Mouse (Mus musculus): ENCODE data around the gene Klf12.

Gene Klf12

DNA sequence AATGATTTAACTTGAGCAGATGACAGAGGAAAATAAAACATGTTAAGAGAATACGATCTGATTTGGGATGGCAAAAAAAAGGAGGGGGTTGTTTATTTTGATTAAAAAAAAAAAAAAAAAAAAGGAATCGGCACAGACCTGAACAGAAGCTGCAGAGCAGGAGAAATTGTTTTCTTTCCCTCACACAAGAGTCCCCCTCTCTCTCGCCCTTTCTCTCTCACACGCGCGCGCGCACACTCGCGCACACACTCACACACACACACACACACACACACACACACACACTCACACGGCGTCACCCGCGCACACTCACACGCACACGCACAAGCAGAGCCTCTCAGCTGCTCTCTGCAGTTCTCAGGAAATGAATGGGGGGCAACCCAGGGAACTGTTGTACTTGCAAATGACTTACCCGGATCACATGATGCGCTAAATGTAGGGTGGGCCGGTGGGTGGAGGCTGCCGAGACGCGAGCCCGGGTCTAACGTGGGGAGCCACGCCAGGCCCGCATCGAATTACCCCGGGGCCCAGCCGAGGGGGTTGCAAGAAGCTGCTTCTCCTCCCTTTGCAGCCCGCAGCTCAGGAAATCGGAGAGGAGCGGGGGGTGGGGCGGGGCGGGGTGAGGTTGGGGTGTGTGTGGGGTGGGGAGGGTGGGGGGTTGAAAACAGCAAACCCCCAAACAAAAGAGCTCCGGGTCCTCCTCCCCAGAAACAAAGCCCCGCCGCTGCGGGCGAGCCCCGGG is at the start of gene Klf12:
TSS of gene Klf12 (minus strand) at position 561 of the 742 bp plus-strand sequence.
- DNase-seq = peak; percentile 85 to 91

DNA sequence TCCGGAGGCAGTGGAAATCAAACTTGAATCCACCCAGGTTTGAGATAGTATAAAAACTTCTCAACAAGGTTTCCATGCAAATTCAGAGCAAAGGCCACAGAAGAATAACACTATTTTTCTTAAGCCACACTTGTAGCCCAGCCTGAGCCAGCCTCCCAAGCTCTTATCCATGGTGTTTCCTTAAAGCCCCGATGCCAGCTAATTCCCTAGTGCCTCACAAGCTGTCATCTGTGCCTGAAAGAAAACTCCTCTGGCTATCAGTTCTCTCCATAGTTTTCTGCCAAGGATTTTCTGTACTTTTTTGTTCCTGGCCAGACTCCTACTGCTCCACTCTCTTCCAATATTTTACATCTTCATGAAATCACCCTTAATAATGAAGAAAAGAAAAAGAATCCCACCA is 48.9 kb upstream of the Klf12 start:
- no peak for DNase-seq

DNA sequence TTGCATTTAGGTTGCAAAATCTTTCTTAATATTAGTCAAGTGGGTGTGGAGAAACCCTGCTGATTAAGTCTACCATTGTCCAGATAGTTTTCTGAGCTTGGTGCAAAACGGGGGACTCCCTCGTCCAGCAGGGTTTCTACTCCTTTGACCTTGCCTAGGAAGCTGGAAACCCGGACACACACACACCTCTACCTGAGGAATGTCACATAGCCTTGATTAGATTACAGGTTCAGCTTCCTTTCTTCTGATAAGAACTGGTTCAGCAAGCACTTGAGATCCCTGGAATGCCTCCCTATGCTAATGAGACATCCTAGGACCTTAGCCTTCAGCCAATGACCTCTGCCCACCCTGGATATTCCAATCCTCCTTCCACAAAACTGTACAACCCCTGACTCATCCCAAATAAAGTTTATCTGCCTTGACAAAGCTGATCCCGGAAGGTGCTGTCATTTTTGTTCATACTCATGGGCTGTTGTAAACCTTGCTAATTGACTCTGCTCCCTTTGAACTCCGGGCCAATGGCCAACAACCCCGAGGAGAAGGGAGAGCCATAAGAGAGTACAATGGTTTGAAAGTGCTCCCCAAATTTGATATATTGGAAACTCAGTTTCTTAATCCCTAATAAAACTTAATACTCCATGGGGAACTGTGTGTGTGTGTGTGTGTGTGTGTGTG is 44.3 kb upstream of the Klf12 start:
- DNase-seq = no peak

DNA sequence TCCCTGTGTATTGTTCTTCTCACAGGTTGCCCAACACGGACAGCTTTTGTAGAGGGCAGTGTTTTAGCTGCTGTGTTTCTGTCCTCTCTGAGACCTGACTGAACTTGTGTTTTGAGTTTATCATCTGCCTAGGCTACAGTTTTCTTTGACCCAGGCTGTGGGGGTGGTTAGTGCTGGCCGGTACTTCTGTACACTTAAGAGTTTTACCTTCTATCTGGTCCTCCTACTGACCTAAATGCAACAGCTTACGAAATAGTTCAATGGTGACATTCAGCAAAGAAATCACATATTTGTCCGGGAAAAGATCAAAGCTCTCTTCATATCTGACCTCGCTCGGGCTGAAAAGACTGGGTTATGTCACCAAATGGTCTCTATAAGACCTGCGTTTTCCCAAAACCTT is 39.8 kb upstream of the Klf12 start:
- DNase-seq = no peak

DNA sequence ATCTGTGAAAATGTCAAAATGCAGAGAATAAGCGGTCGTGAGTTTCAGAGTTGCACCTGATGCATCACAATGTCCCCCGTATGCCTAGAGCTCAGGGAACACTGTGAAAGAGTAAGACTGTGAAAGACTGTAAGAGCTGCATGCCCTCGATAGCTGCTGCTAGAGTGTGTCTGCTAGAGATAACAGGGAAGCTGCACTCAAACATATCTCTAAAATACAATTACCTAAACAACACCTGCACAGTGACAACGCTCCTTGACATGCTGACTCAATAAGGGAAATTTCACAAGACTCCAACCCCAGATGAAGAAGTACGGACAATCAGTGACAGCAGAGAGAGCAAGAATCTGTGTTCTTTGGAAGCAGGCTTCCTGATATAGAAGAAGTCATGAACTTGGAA is 37.5 kb upstream of the Klf12 start:
- no peak for DNase-seq

DNA sequence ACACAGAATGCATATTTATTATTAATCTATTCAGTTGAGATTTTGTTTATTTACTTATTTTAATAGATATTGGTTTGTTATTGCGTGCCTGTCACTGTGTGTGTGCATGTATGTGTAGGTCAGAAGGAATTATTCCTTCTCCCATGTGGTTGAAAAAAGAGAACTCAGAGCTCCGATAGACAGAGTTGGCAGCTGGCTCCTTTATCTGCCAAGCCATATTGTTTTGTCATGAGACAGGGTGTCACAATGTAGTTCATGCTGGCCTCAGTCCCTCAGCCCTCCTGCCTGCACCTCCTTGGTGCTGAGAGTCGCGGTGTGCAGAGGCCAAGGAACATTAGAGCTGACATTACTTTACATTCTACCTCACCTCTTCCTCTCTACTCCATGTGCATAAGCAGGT is 32.3 kb upstream of the Klf12 start:
- DNase-seq = no peak

DNA sequence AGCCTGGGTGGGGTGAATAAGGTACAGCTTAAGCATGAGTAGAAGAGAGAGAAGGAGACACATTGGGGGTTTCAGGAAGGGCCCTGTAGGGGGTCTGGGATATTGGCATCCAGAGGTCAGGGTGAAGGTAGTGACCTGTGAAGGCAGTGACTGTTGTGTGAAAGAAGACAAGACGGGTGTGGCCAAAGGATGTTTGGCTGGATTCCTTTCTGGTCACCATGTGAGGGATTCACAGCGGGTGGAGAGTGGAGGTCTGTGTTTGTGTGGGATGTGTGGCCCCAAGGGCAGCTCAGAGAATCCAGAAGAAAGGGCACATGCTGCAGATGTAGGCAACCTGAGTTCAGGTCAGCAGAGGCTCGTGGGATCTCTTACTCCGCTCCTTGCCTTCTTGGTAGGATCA is 29.6 kb upstream of the Klf12 start:
- DNase-seq = no peak

DNA sequence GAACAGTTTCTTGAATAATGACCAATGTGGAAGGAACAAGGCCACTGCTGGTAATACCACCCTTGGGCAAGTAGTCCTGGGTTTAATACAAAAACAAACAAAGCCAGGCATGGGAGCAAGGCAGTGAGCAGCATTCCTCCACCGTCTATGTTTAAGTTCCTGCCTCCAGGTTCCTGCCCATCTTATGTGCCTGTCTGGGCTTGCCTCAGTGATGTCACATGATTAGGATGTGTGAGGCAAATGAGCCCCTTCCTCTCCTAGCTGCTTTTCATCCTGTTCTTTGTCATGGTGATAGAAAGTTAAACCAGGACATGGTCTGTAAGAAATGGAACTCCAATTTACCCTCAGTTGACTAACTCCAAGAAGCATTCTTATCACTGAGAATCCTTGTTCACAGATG is 16.4 kb upstream of the Klf12 start:
- DNase-seq = no peak

DNA sequence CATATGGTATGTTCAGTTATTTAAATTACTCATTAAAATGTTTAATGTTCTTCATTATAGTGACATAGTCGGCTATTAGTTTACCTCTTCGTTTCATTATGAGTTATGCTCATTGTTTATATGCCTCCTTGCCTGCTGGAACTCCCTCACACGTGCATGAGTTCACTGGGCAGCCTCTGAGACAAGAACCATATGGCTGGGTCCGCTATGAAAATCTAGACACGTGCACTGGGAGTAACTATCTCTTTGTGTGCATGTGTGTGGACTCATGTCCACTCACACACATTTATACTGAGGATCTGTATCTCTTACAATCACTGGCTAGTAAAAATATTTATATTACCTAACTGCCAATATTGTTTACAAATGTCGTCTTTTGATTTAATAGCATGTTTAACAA is 14.4 kb upstream of the Klf12 start:
- peak; percentile 9 to 14 for DNase-seq

DNA sequence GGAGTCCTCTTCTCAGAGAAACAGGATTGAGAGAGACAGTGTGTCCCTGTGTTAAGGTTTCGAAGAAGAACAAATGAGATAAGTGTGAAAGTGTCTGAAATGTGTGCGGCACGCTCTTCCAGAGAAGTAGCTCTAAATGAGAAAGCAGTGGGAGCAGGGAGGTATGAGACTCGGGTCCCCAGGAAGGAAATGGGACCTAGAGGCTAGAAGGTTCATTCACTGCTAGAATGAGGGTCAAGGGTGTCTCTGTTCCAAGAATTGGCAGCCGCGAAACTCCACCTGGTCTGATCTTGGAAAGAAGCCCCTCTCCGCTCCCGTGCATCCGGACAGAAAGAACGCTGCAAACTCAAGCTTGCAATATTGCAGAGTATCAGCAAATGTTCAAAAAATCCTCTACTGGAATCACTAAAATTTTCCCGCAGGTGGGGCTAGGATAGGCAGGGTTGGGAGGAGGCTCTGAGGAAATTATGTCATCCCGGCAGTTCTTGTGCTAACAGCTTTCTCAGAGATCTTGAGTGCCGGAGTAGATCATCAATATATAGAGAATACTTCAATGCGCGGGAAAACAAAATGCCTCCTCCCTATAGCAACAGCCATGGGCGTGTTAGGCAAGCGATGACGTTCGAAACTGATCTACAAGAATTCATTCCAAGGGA is 2.2 kb upstream of the Klf12 start:
- peak in 1 of 2 experiments; percentile 8 for DNase-seq

DNA sequence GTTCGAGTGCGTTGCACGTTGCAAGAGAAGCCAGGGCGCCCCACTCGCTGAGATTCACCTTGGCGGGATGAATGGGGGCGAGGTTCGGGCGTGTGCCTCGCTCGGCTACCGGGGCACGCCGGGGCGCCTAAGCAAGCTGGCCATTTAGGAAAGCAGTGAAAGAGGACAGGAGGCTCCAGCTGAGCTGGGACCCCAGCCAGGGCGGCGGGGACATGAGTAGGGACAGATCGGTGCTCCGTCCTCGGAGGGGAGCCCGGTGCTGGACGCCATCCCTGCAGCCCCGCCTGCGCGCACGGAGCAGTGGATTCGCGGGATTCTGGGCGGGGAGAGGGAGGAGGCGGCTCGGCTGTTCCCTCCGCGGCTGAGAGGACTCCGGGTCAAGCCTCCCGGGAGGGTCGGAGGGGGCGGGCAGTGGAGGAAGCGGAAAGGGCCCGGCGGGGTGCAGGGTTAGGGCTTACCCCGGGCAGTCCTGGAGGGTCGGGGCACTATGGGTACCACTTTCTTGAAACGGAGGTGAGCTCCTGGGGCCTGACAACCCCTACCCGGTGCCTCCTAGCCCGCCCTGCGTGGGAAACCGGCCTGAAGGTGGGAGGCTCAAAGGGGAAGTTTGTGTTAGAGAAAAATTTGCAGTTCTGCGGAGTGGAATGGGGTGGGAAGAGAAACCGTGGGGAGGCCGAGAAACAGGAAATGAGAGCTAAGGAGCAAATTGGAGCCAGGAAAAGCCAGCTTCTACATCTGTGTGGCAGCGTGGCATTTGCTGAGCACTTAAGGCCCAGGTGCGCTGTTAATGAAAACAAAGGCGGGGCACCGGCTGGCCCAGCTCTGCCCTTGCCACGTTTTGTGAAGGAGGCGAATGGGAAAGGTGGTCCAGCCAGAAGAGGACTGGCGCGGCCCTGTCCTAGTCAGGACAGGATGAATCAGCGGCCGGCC is 1.4 kb upstream of the Klf12 start:
- DNase-seq = peak; percentile 80 to 88

DNA sequence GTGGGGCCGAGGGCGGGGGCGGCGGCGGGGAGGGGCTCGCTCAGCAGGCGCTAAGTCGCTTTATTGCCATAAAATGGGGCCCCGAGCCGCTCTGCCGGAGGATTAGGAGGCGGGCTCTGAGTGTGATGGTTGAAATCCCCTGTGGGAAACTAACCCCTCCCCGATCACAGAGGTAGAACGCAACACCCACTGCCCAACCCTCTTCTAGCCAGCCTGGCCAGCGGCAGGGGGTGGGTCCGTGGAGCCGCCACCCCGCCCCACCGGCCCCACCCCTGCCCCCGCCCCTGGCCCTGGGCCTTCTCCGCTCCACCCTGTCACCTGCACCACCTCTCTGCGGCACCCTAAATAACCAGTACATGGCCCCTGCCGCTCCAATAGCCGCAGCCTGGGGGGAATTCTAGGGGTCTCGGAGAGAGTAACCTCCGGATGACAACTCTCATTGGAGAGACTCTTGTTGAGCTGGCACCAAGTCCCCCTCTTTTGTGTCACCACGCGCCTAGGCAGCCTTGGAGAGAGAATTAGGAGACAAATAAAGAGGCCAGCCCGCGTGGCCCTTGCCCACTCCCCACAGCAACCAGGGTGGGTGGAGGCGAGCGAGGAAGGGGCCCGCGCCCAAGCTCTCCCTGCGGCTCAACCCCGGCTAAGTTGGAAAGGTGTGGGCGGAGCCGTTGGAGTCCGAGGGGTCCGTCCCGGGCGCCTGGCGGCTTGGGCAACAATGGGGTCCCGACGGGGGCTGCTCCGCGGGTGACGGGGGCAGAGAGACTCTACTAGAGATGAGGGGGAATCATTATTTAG is 579 bp upstream of the Klf12 start:
- DNase-seq = peak; percentile 77 to 86

DNA sequence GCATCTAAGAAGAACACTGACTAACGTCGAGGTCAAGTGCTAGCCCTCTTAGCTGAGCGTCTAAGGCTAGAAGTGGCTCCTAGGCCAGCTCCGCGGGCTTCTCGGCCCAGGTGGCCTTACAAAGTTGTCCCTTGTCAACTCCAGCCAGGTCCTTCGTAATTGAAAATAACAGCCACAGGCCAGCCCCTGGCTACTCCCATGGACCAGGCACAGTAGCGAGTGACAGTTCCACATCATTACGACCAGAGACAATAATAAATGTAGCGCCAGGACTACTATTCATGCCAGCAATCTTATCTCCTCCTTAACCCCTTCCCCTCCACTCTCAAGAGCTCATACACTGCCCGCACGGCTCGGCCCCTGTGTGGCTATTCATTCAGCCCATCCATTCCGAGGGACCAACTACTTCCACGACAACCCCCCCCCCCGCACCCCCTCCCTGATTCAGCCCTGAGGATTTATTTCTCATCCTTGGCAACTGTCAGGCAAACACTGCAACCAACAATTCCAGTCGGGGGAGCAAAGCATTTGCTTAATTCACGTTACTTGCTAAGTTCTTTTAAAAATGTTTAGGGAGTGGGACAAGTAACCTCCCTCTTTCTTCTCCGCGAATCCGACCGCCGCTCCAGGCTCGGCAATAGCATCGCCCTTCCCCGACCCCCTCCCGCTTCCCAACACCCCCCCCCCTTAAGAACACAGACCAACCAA is 914 bp downstream of the Klf12 start:
- peak; percentile 46 to 70 for DNase-seq

DNA sequence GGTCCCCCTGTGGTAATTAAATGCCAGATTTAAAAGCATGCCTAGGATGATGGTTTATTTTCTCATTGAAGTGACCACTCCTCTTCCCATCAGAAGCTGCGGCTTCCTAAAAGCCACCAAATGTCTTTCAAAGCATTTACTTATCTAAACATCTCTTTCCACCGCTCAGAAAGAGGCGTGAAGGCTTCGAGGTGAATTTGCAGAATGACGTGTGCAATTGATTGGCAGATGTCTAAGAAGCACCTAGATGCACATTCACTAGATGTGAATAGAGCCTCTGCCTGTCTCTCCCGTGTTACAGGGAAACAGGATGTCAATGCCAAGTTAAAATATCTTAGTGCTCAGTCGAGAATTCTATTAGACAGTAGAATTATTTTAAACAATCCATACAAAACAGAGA is 1.8 kb downstream of the Klf12 start:
- no peak for DNase-seq

DNA sequence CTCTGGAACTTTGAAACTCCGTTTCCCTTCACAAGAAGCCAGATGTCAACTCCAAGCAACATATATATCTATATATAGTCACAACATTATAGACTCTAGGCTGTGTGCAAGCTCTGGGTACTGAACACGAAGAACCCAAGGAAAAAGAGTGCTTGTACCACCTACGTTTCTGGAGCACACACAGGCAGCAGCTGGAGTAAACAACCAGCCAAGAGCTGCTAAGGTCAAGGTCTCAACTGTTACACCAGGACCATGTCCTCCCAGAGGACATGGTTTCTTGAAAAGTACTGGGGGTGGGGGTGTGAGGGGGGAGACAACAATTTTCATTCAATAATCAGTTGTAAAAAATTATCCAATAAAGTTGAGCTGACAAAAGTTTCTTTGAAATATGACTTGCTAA is 2.7 kb downstream of the Klf12 start:
- DNase-seq = peak in 1 of 2 experiments; percentile 8

DNA sequence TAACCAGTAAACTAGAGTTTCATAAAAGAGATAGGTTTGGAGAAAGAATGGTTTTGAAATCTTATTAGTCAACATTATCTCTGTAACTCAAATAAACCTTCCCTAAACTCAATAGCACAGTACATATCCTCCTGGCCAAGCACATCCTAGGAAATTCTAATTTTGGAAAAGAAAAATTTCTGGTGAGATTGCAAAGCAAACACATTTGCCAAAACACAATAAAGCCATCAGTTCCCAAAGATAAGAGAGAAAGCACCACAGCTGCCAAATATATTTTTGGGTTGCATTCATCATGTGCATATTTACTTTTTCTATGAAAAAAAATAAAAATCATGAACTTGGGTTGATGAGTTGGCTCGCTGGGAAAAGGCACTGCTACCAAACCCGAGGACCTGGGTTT is 10.3 kb downstream of the Klf12 start:
- DNase-seq = no peak

DNA sequence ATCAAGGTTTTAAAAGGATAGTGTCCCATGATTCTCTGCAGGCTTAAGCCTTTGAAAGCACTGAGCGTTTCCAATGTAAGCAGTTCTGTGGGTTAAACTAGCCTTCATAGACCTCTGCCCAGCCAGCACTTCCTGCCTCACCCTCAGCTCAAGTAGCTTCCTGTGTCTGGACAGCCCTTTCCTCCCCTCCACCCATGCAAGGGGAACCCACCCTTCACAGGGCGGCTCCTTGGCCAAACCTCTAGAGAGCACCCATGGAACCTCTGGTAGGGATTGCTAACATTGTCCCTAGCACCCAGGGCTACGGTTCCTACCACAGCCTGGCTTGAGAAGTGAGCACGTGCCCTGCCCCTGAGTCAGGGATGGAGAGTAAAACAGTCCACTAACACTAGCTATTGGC is 23.9 kb downstream of the Klf12 start:
- DNase-seq = peak in 1 of 2 experiments; percentile 21

DNA sequence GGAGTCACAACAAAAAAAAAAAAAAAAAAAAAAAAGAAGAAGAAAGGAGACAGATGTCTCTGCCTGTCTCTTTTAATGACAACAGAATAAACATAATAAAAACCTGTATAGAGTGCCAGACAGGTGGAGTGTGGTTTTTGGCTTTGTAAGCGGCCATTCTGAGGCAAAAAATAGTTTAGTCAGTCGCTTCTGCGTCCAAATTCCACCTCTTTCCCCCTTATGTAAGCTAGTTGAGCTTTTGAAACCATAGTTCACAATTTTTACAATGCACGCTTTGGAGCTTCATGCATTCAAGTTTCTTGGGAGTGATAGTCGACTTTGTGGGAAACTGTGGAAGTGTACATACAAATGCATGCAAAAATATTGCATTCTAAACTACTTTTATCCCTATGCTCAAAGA is 41.4 kb downstream of the Klf12 start:
- no peak for DNase-seq

DNA sequence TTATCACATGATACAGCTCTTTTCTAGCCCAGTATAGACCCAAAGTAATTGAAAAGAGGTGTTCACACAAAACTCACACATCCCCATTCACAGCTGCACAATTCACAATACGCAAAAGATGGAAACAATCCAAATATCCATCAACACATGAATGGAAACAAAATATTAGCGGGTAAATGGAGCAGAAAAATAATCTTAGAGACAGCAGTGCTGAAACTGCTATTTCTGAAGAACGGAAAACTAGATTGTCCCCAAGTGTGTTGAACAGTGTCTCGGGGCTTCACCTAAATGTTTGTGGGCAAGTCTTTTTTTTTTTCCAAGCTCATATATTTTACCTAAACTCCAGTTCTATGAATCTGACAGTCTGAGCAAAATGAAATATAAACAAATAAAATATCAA is 44.6 kb downstream of the Klf12 start:
- no peak for DNase-seq

DNA sequence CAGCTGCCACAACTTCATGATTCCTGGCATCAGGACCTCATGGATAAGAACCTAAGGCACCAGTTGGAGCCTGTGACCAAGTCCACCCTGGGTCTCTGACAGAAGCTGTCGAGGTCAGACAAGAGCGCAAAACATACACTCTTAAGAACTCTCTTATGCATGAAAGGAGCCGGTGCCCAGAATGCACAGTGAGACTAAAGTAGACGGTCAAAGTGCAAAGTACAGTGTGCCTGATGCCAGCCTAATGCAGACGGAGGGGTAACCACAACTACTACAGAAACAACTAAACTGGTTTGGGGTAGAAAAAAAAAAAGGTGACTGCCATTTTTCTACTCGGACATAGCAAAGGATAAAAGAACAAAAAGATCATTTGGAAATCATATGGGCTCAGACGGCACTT is 47.7 kb downstream of the Klf12 start:
- peak in 1 of 2 experiments; percentile 24 for DNase-seq

DNA sequence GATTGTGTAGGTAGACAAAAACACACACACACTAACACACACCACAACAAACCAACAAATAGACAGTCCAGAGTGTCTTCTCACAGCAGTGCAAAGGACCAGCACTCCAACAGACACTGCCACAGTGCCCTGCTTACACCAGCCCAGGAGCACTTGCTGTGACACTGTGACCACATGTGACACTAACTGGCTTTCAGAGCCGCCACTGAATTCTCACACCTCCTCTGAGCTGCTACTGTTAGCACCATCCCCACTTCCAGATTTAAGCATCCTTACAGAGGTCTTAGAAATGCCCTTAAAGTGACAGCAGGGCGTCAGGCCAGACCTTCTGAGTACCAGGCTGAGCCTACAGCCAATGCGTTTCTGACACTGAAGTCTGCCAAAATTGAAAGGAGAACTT is 48.7 kb downstream of the Klf12 start:
- DNase-seq = no peak

All from kidney, postnatal 4 days (tissue).